In the genomic region with DNA sequence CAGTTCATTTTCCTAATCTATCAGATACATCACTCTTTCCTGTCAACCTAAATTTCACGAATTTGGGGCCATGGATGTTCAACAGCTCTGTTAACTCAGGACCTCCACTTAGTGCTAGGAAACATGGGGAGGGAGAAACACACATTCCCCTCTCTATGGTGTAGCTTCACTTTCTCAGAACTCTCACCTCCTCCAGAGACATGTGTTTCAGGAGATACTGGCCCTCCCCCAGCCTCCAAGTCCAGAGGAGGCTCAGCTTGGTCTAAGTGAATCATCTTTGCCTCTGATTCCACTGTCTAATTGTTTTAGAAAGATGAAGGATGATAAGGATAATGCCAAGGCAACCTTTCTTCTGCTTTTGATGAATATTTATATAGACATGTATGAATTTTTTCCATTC, we compare ENCODE assay signal across 25 mouse cellular contexts.
DNase-seq lines count a peak whose midpoint lies in the region; ATAC-seq and TF ChIP-seq lines count a peak whose summit lies in the region.
"Had no signal": no experiment of that assay in that cellular context is flagged by ENCODE, and none has a peak within 500 bp of the region (broad histone marks: within the 10 kb centered on the region; RNA-seq: fewer than 3 reads in every experiment).

No protein-coding gene starts in this region.

- no peaks in the 10 kb centered on the region for H3K36me3 ChIP-seq in kidney, embryonic 16.5 days (ENCODE audit: insufficient read depth, low read length)
- H3K36me3 ChIP-seq: embryonic facial prominence, embryonic 15.5 days; forebrain, embryonic 10.5 days; forebrain, embryonic 15.5 days; heart, embryonic 10.5 days; hindbrain, embryonic 12.5 days had no signal

- no peak overlapping the region for H3K9ac ChIP-seq in kidney, embryonic 16.5 days (replicated peaks; ENCODE audit: low read length)
- H3K9ac ChIP-seq: embryonic facial prominence, embryonic 15.5 days; forebrain, embryonic 15.5 days; hindbrain, embryonic 12.5 days had no signal

- TF ChIP-seq CTCF in left cerebral cortex, adult 2 months (IDR thresholded peaks at IDR 0.05): no peak

- no peaks in the 10 kb centered on the region for H3K27me3 ChIP-seq in kidney, embryonic 16.5 days (ENCODE audit: insufficient read depth, low read length)
- H3K27me3 ChIP-seq: CH12.LX; embryonic facial prominence, embryonic 15.5 days; forebrain, embryonic 15.5 days; hindbrain, embryonic 12.5 days had no signal

- no peak for ATAC-seq in kidney, embryonic 16.5 days (ENCODE audit: low FRiP score, low TSS enrichment)
- ATAC-seq: activated CD4-positive, CD25-positive, alpha-beta regulatory T cell, adult 4 months; forebrain, embryonic 15.5 days; inflammation-experienced regulatory T-cells, adult 6 months; Patski had no signal

- no peaks in the 10 kb centered on the region for H3K4me1 ChIP-seq in kidney, embryonic 16.5 days (ENCODE audit: insufficient read depth, low read length)
- H3K4me1 ChIP-seq: embryonic facial prominence, embryonic 15.5 days; forebrain, embryonic 10.5 days; forebrain, embryonic 15.5 days; hindbrain, embryonic 12.5 days had no signal

- 71% methylated on average over 1 of the region's 1 CpGs for WGBS in kidney, embryonic 16.5 days

- intact Hi-C loops in left cerebral cortex, adult 2 months (cut with DNase I): loop anchor here (2.0 to 10.0 kb wide), 4 partner anchors 348 to 1656 kb away; no protein-coding TSS in a partner anchor
- intact Hi-C loops in left cerebral cortex, postnatal 4 days (cut with DNase I): no loop called here

- no peak overlapping the region for H3K4me3 ChIP-seq in left cerebral cortex, adult 2 months
- H3K4me3 ChIP-seq in kidney, embryonic 16.5 days (ENCODE audit: low read length): no peak overlapping the region
- H3K4me3 ChIP-seq: embryonic facial prominence, embryonic 15.5 days; erythroblast, embryonic 14.5 days; forebrain, embryonic 10.5 days; forebrain, embryonic 15.5 days; heart, embryonic 10.5 days; hindbrain, embryonic 12.5 days had no signal

- DNase-seq in frontal cortex, adult 2 months (ENCODE audit: extremely low spot score in 1 of 2, low spot score in 1 of 2): peak; percentile 44 to 73
- no peak for DNase-seq in frontal cortex, postnatal 10 days (ENCODE audit: low spot score in 2 of 2)
- DNase-seq in left cerebral cortex, adult 2 months (ENCODE audit: extremely low spot score in 1 of 2, low spot score in 2 of 2): peak; percentile 25 to 42
- DNase-seq in left cerebral cortex, postnatal 4 days: no peak
- DNase-seq in brain, adult 2 months (ENCODE audit: low read depth, low spot score): peak; percentile 81
- peak; percentile 53 for DNase-seq in frontal cortex, postnatal 36 days (ENCODE audit: low spot score in 2 of 2)
- no peak for DNase-seq in gastrocnemius, postnatal 10 days
- DNase-seq: adrenal gland, postnatal 14 days; cerebellum, adult 18-20 months; cerebellum, adult 9-11 months; cerebellum, postnatal 36 days; gastrocnemius, postnatal 25 days; heart, postnatal 10 days; heart, postnatal 4 days had no signal

- H3K27ac ChIP-seq in left cerebral cortex, adult 2 months: peak overlapping the region; percentile 92
- H3K27ac ChIP-seq in kidney, embryonic 16.5 days (ENCODE audit: low read length): no peak overlapping the region
- H3K27ac ChIP-seq: embryonic facial prominence, embryonic 15.5 days; forebrain, embryonic 10.5 days; forebrain, embryonic 15.5 days; heart, embryonic 10.5 days; hindbrain, embryonic 12.5 days had no signal

- no peak overlapping the region for H3K4me2 ChIP-seq in kidney, embryonic 16.5 days (replicated peaks; ENCODE audit: low read depth, low read length)
- H3K4me2 ChIP-seq: embryonic facial prominence, embryonic 15.5 days; forebrain, embryonic 15.5 days; hindbrain, embryonic 12.5 days had no signal

- no peaks in the 10 kb centered on the region for H3K9me3 ChIP-seq in kidney, embryonic 16.5 days (ENCODE audit: low read length)
- H3K9me3 ChIP-seq: embryonic facial prominence, embryonic 15.5 days; forebrain, embryonic 10.5 days; forebrain, embryonic 15.5 days; heart, embryonic 10.5 days; hindbrain, embryonic 12.5 days had no signal

Comparison
In these comparisons a context has a peak if more than half of its experiments do, and no peak if none do; other contexts are left out.
1. DNase-seq: peak in frontal cortex, adult 2 months (2 of 2), left cerebral cortex, adult 2 months (2 of 2), brain, adult 2 months (single experiment) and frontal cortex, postnatal 36 days (2 of 2); none in frontal cortex, postnatal 10 days (0 of 2), left cerebral cortex, postnatal 4 days (single experiment) and gastrocnemius, postnatal 10 days (single experiment).